Mouse (Mus musculus): ENCODE results near the gene Ranbp9.

DNA sequence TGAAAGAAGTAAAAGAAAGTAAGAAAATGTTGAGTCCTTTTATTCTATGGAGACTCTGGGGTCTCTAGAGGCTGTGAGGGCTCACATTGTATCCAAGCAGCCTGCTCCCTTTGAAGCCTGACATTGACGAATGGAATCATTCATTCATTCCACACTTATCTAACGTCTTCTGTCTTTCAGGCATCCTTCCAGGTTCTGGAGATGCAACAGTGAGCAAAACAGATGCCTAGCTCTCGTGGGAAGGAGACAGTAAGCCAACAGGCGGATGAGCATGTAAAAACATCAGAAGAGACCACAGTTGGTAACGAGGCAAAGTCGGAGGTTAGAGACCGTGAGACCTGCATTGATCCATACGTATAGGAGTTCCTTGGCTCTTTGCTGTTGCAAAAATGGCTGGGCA lies 36.3 kb upstream of the Ranbp9 start:
- TF ChIP-seq POLR2A (IDR thresholded peaks at IDR 0.05; ENCODE audit: low read depth, low read length), result no peak
- no peak for TF ChIP-seq CTCF (IDR thresholded peaks at IDR 0.05; ENCODE audit: extremely low read depth, insufficient read depth, insufficient read length, insufficient replicate concordance)
